Mouse (Mus musculus): Measurements from ENCODE around the gene Ankrd49.

GRCm38 (mm10) chr9:14824840-14825239 is 40.2 kb upstream of the Ankrd49 start:
- TF ChIP-seq CTCF (IDR thresholded peaks at IDR 0.05; ENCODE audit: low read depth) (0 out of 2 replicates have a peak, but pooled peaks have one; percentile 8), EP300 (IDR thresholded peaks at IDR 0.05; ENCODE audit: low read depth) (no peak)

Measured in liver, postnatal 0 days (tissue).